Mouse (Mus musculus): ENCODE results near the gene Gpr84.

DNA sequence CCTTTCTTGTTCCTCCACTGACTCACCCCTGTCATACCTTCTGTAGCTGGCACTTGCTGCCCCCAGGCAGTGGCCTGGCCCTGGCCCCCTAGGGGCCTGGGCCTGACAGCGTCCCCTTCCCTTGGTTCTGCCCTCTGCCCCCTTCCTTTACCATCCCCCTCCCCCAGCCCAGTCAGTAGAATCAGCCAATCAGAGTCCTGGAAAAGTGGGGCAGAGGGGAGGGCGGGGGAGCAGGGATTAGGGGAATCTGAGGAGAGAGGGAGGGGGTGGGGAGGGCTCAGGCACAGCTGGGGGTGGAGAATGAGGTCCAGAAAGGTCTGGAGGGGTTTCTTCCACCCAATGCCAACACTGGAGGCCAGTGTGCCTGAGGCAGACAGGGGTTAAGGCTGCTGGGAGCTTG lies 23.8 kb upstream of the Gpr84 start:
- TF ChIP-seq POLR2A (IDR thresholded peaks at IDR 0.05; ENCODE audit: insufficient read depth, low read length) (no peak), CTCF (IDR thresholded peaks at IDR 0.05; ENCODE audit: low read depth, low read length) (no peak)
